Mouse (Mus musculus): Measurements from ENCODE around the gene A430078G23Rik. TPM values are rescaled to one million over a fixed set of nuclear protein-coding genes. Genes with fewer than 3 reads are reported as not detected.
"Not testable (repeated sequence)": the region's sequence is repeated elsewhere in the genome, so short reads cannot be mapped to it uniquely, and the experiment has no call there.

A430078G23Rik gene
- 1 to 10 TPM in 8 of 26 experiments, under 1 TPM in 10, not detected in 8; 0.48 to 2.7 (median 0.95) TPM for total RNA-seq (2018; cell fraction: chromatin; rRNA removed)
- total RNA-seq (2018; cell fraction: cytosol; rRNA removed), result under 1 TPM; 0.06 to 0.66 (median 0.37) TPM
- total RNA-seq (2018; cell fraction: nucleus; rRNA removed), result 1 to 10 TPM in 16 of 26 experiments, under 1 TPM in 7, not detected in 3; 0.24 to 3.3 (median 1.1) TPM
- 0.19 to 0.32 TPM in 2 of 3 replicates, not detected in the other for polyA plus RNA-seq (2018)

DNA sequence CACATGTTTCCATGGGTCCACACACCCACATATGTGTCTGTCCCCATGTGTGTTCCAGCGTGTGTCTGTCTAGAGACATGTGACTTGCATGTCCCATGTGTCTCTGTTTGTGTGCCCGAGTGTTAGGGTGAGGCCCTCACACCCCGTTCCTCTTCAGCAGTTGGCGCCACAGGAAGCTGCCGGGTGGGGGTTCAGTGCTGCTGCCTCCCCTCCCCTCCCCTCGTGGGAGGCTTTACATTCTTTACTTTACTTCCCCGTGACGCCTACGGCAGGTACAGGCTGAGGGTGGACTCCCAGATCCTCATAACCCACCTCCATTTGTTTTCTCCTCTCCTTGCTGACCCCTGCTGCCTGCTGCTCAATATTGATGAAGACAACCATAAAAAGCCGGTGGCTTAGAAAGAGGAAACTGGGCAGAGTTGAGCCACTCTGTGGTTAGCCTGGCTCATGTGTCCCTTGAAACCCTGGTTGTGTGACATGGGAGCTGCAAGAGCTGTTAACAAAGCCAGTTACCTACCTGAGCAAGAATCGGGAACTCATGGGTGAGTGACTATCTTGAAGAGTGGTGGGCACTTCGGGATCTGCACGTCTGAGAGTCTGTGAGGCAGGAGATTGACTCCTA, at the start of gene A430078G23Rik:
TSS of gene A430078G23Rik (plus strand) at position 227 of the 622 bp plus-strand sequence.
- H3K27ac ChIP-seq, result peak within 1 kb of the TSS; percentile 41
- H3K79me2 ChIP-seq (ENCODE audit: inconsistent target), result no peaks in the 10 kb centered on the region
- peak within 1 kb of the TSS; percentile 7; the same call in 1 of the 2 replicates for H3K4me3 ChIP-seq (ENCODE audit: inconsistent target)
- under 1% methylated on average over 13 of the region's 13 CpGs for WGBS (ENCODE audit: missing documents)
- H3K36me3 ChIP-seq (ENCODE audit: inconsistent target), result no peaks in the 10 kb centered on the region

DNA sequence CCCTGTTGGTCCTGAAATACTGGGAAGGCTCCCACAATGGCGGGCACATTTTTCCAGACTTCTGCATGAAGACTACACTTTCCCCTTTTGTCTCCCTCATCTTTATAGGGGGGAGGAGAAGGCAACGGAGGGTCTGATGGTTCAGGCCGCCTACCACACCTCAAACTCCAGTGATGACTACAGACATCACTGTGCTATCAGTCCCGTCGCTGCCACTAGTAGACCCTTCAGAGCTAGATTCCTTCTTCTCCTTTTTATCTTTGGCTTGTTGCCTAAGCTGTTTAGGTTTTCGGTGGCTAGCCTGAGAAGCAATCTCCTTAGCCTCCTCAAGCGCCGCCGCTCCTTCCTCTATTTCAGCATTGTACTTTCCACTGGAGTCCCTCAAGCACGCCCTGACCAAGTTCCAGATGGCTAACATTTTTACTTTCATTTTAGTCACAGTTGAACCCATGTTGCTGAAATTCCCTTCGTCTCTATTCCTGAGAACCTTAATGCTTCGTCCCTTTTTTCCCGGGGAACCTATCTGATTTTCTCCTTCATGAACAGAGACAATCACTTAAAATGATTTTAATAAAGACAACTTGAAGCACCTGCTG, 44.9 kb upstream of the A430078G23Rik start:
- WGBS (ENCODE audit: missing documents), result 31% methylated on average over 13 of the region's 13 CpGs
- not testable (repeated sequence) for H3K36me3 ChIP-seq (ENCODE audit: inconsistent target); H3K79me2 ChIP-seq (ENCODE audit: inconsistent target); H3K27ac ChIP-seq; H3K4me3 ChIP-seq (ENCODE audit: inconsistent target)

DNA sequence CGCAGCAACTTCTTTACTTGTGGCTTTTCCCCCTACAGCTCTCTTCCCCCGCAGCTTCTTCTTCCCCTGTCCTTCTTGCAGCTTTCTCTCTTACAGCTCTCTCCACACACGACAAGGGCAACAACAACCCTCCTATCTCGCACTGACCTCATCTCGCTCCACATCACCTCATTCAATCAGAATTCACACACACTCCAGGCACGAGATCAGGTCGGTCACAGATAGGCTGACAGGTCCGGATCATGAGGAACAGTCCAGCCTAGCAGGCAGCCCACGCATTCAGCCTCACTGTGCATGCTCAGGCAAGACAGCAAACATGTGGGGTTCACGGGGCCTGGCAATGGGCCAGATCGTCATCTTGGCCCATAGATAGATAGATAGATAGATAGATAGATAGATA, 43.6 kb upstream of the A430078G23Rik start:
- H3K4me3 ChIP-seq (ENCODE audit: inconsistent target), result no peak overlapping the region
- WGBS (ENCODE audit: missing documents), result 82% methylated on average over 8 of the region's 11 CpGs
- H3K79me2 ChIP-seq (ENCODE audit: inconsistent target), result no peaks in the 10 kb centered on the region
- no peak overlapping the region for H3K27ac ChIP-seq
- no peaks in the 10 kb centered on the region for H3K36me3 ChIP-seq (ENCODE audit: inconsistent target)

DNA sequence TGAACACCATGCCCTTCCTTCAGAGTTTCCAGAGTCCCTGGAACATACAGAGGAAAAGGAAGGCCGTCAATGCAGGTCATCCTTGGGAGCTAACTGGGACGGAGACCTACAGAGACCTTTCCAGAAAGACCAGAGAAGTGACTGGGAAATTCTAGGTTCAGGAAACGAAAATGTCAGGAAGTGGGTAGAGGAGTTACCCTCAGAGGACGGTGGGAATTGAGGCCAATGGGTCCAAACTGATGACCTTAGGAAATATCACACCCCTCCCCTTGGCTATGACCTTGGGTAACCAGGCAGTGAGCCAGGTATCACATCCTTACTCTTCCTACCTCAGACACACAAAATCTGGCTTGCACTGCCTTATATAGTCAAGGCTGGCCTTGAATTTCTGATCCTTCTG, 41.7 kb upstream of the A430078G23Rik start:
- H3K4me3 ChIP-seq (ENCODE audit: inconsistent target), result no peak overlapping the region
- WGBS (ENCODE audit: missing documents), result 80% methylated on average over 4 of the region's 4 CpGs
- H3K27ac ChIP-seq, result no peak overlapping the region
- H3K79me2 ChIP-seq (ENCODE audit: inconsistent target), result no peaks in the 10 kb centered on the region
- H3K36me3 ChIP-seq (ENCODE audit: inconsistent target), result no peaks in the 10 kb centered on the region

DNA sequence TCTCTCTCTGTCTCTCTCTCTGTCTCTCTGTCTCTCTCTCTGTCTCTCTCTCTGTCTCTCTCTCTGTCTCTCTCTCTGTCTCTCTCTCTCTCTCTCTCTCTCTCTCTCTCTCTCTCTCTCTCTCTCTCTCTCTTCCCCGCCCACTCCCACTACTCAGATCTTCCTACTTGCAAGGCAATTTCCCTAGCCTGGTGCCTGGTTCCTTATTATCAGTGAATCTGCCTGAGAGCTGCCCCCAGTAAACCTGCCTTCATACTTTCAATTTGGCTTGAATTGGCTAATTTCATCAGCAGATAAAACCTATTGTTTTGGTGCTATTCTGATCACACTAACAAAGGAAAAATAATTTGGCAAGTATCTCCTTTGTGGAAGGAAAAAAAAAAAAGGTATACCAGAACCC, 39.8 kb upstream of the A430078G23Rik start:
- WGBS (ENCODE audit: missing documents), result no CpG with 5 or more reads among the region's 1 CpGs
- not testable (repeated sequence) for H3K4me3 ChIP-seq (ENCODE audit: inconsistent target)
- H3K27ac ChIP-seq, result peak overlapping the region; percentile 70

DNA sequence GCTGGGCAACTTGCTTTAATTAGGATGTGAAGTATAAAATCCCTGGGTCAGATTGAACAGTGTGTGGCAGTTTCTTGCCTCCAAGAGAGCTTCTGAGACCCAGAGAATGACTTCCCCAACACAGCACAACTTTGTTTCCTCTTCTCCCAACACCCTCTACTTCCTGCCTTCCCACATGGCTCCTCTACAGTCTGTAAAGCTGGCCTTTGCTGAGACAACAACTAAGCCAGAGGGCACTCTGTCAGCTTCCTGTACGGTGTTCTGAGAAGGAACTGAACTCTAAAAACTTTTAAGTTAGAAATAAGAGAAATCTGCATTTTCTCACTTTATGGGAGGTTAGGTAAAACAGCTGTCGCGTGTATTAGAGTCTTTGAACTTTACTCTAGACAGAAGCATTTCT, 39.4 kb upstream of the A430078G23Rik start:
- Histone ChIP-seq H3K4me3 (ENCODE audit: inconsistent target) (no peak overlapping the region), H3K27ac (peak overlapping the region; percentile 70), H3K36me3 (ENCODE audit: inconsistent target) (no peaks in the 10 kb centered on the region), H3K79me2 (ENCODE audit: inconsistent target) (no peaks in the 10 kb centered on the region)
- 29% methylated on average over 3 of the region's 3 CpGs for WGBS (ENCODE audit: missing documents)

More for the DNA sequence above, 39.8 kb upstream of the A430078G23Rik start:
- not testable (repeated sequence) for H3K79me2 ChIP-seq (ENCODE audit: inconsistent target); H3K36me3 ChIP-seq (ENCODE audit: inconsistent target)

DNA sequence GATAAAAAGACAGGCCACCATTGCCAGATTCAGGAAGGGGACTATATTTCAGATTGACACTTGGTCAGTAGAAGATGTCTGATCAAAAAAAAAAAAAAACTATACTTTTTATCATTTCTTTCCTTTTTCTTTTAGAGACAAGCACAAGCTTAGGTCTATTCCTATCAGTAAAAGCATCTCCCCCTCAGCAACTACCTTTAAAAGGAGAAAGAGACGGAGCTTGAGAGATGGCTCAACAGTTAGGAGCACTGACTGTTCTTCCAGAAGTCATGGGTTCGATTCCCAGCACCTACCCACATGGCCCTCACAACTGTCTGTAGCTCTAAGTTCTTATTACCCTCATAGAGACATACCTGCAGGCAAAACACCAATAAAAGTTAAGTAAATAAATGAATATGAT, 38.9 kb upstream of the A430078G23Rik start:
- Histone ChIP-seq H3K79me2 (ENCODE audit: inconsistent target) (no peaks in the 10 kb centered on the region), H3K27ac (peak overlapping the region; percentile 70), H3K36me3 (ENCODE audit: inconsistent target) (no peaks in the 10 kb centered on the region), H3K4me3 (ENCODE audit: inconsistent target) (no peak overlapping the region)
- WGBS (ENCODE audit: missing documents), result 100% methylated on average over 2 of the region's 2 CpGs

DNA sequence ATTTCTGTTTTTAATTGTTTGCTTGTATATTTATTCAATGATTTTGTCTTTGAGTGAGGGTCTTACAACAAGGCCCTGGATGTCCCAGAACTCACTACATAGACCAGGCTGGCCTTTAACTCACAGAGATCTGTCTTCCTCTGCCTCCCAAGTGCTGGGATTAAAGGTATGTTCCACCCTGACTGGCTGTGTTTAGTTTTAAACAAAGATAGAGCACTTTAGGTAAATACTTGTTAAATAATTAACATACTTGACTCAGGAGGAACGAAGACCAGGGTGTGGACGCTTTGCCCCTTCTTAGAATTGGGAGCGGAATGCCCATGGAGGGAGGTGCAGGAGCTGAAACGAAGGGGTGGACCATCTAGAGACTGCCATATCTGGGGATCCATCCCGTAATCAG, 36.6 kb upstream of the A430078G23Rik start:
- Histone ChIP-seq H3K27ac (no peak overlapping the region), H3K36me3 (ENCODE audit: inconsistent target) (no peaks in the 10 kb centered on the region), H3K4me3 (ENCODE audit: inconsistent target) (no peak overlapping the region), H3K79me2 (ENCODE audit: inconsistent target) (no peaks in the 10 kb centered on the region)
- 93% methylated on average over 4 of the region's 5 CpGs for WGBS (ENCODE audit: missing documents)

DNA sequence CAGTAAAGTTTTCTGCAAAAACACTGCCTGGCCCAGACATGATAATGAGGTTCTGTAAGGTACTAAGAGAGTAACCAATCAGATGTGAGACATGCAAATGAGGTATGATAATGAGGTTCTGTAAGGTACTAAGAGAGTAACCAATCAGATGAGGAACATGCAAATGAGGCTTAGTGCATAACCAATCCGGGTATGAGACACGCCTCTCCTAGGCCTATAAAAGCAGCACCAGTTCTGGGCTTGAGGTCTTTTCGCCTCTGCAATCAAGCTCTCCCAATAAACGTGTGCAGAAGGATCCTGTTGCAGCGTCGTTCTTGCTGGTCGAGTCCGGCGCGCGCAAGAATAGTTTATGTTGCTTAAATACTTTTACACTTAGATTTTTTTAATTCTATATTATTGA, 33.9 kb upstream of the A430078G23Rik start:
- not testable (repeated sequence) for H3K79me2 ChIP-seq (ENCODE audit: inconsistent target); H3K4me3 ChIP-seq (ENCODE audit: inconsistent target); H3K27ac ChIP-seq; H3K36me3 ChIP-seq (ENCODE audit: inconsistent target)
- 90% methylated on average over 2 of the region's 11 CpGs for WGBS (ENCODE audit: missing documents)

DNA sequence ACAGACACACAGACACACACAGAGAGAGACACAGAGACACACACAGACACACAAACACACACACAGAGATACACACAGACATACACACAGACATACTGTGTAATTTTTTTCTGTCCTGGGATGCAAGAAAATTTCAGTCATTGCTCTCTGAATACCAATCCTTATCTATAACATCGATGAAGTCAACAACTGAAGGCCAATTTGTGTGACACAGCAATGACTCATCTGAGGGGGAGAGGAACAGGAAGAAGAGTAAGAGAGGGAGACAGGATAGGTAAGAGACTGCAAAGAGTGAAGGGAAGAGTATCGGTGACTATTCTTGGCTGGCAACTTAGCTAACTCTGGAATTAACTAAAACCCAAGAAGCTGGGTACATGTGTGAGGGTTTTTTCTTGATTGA, 29.0 kb upstream of the A430078G23Rik start:
- WGBS (ENCODE audit: missing documents), result 56% methylated on average over 2 of the region's 2 CpGs
- H3K4me3 ChIP-seq (ENCODE audit: inconsistent target), result no peak overlapping the region
- no peaks in the 10 kb centered on the region for H3K36me3 ChIP-seq (ENCODE audit: inconsistent target)

DNA sequence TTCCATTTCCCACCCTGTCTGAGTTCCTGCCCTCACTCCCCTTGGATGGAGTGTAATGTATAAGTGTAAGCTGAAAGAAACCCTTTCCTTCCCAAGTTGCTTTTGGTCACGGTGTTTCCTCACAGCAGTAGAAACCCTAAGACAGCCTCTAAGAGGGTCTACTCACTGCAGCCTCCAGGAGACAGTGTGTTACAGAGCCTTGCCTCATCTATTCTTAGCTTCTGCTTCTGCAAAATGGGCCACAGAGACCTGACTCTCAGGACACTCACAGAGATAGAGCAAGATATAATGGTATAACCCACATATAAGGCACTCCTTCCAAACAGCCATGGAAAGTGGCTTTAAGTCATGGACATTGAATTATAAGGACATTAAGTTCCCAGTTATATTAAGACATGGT, 26.2 kb upstream of the A430078G23Rik start:
- WGBS (ENCODE audit: missing documents), result 43% methylated on average over 1 of the region's 1 CpGs
- H3K27ac ChIP-seq, result no peak overlapping the region
- H3K4me3 ChIP-seq (ENCODE audit: inconsistent target), result no peak overlapping the region
- H3K79me2 ChIP-seq (ENCODE audit: inconsistent target), result no peaks in the 10 kb centered on the region
- H3K36me3 ChIP-seq (ENCODE audit: inconsistent target), result no peaks in the 10 kb centered on the region

More for the DNA sequence above, 29.0 kb upstream of the A430078G23Rik start:
- Histone ChIP-seq H3K79me2 (ENCODE audit: inconsistent target) (no peaks in the 10 kb centered on the region), H3K27ac (no peak overlapping the region)

DNA sequence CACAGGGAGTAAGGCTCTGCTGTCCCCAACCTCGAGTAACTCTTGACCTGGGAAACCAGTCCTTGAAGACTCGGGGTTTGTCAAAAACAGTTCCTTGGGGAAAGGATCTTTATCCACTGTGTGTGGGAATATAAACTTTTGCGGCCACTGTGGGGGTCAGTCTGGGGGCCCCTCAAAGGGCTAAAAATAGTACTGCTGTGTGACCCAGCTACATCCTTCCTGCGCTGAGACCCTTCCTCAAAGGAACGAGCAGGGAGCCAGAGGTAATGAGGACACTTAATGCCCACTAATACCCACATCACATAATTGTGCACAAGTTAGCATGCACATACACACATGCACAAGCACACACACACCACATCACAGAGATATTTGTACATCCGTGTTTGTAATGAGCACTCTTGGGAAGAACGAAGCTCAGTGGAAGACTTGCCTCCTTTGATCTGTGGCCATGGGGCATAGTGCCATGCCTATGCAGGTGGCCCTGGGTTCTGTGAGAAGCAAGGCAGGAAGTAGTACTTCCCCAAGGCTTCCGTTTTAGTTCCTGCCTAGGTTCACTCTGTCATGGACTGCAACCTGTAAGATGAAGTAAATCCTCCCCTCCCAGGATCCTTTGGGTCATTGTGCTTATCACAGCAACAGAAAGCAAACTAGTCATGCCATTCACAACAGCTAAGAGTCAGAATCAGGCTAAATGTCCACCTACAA, 25.5 kb upstream of the A430078G23Rik start:
- Histone ChIP-seq H3K79me2 (ENCODE audit: inconsistent target) (no peaks in the 10 kb centered on the region), H3K36me3 (ENCODE audit: inconsistent target) (no peaks in the 10 kb centered on the region), H3K27ac (no peak overlapping the region), H3K4me3 (ENCODE audit: inconsistent target) (no peak overlapping the region)
- 20% methylated on average over 8 of the region's 8 CpGs for WGBS (ENCODE audit: missing documents)

DNA sequence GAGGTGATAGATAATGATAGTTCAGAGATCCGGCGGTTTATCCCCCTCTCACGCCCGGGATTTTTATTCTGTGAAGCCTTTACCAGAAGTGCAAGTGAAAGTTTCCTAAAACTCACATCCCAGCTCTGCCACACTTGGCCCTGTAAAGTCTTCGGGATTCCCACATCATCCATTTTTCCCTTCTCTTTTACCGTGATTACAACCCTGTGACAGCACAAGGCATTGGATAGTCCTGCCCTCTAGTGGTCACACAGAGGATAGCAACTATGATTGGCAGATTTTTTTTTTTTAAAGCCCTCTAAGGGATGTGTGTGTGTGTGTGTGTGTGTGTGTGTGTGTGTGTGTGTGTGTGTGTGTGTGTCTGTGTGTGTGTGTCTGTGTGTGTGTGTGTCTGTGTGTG, 22.6 kb upstream of the A430078G23Rik start:
- Histone ChIP-seq H3K27ac (no peak overlapping the region), H3K4me3 (ENCODE audit: inconsistent target) (no peak overlapping the region), H3K36me3 (ENCODE audit: inconsistent target) (no peaks in the 10 kb centered on the region), H3K79me2 (ENCODE audit: inconsistent target) (no peaks in the 10 kb centered on the region)
- 53% methylated on average over 6 of the region's 6 CpGs for WGBS (ENCODE audit: missing documents)

DNA sequence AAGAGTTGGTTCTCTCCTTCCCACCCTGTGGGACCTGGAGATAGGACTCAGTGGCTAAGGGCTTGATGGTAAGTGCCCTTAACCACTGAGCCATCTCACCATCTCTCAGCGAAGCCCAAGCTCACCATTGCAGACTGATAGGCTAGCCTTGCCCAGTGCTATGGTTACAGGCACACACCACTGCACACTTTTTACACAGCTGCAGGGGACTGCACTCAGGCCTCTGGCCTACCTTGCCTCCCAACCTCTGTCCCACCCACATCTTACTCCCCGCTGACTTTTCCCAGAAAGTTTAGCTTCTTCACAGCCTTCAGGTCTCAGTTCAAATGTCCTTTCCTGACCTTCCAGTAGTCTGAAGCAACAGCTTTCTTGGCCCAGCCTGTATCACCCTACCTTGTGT, 21.5 kb upstream of the A430078G23Rik start:
- H3K79me2 ChIP-seq (ENCODE audit: inconsistent target), result no peaks in the 10 kb centered on the region
- 98% methylated on average over 2 of the region's 2 CpGs for WGBS (ENCODE audit: missing documents)
- no peaks in the 10 kb centered on the region for H3K36me3 ChIP-seq (ENCODE audit: inconsistent target)

DNA sequence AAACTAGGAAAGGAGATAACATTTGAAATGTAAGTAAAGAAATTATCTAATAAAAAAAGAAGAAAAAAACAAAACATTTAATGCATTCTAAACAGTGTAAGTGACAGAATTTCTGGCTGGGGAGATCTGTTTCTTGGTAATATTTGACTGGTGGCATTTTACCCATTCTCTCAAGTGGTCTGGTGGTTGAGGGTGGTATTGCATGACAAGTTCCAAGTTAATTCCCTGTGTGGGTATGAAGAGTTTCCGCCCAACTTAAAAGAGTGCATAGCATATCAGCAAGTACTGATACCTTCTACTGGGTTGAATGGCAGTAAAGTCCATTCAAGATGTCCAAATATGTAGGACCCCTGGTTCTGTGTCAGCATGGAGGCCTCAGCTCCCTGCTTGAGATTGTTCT, 17.3 kb upstream of the A430078G23Rik start:
- 92% methylated on average over 1 of the region's 1 CpGs for WGBS (ENCODE audit: missing documents)
- H3K27ac ChIP-seq, result no peak overlapping the region
- no peaks in the 10 kb centered on the region for H3K36me3 ChIP-seq (ENCODE audit: inconsistent target)
- H3K79me2 ChIP-seq (ENCODE audit: inconsistent target), result no peaks in the 10 kb centered on the region
- no peak overlapping the region for H3K4me3 ChIP-seq (ENCODE audit: inconsistent target)

More for the DNA sequence above, 21.5 kb upstream of the A430078G23Rik start:
- Histone ChIP-seq H3K27ac (no peak overlapping the region), H3K4me3 (ENCODE audit: inconsistent target) (no peak overlapping the region)
